Mouse (Mus musculus) olfactory bulb, adult 2 months (tissue): ENCODE measurements around the gene Nup50.

Experiments
- CTCF ChIP-seq: fragments of 200-500 bp; IDR thresholded peaks from 2 replicates; pipeline ENCODE4 v1.5.1; 2012; ENCODE audit warnings: low read depth, mild to moderate bottlenecking, low read length, moderate library complexity; ENCODE audit not compliant: insufficient read depth
- POLR2A ChIP-seq: fragments of 200-500 bp; IDR thresholded peaks from 2 replicates; pipeline ENCODE4 v1.6.1; 2012; ENCODE audit warnings: mild to moderate bottlenecking, low read depth, low read length, moderate library complexity; ENCODE audit not compliant: insufficient read depth

- no peak for TF ChIP-seq CTCF
- no peak for TF ChIP-seq POLR2A
Measured at GRCm38 (mm10) chr15:84896664-84897063, 26.5 kb upstream of the Nup50 start.
